Mouse (Mus musculus): ENCODE measurements around the gene Socs7. TPM values are rescaled to one million over a fixed set of nuclear protein-coding genes. Genes with fewer than 3 reads are reported as not detected.
A peak's percentile ranks its signal among the peaks of the same experiment; 100 is the strongest.

The Socs7 gene
- polyA plus RNA-seq, 1 experiment from 2014 or later = 3.8 TPM

GRCm38 (mm10) chr11:97368501-97368900, 6.2 kb downstream of the Socs7 start:
- 89% methylated on average over 5 of the region's 5 CpGs for WGBS
- peaks cover 11% of the 10 kb centered on the region for H3K36me3 ChIP-seq

GRCm38 (mm10) chr11:97370329-97371091, 8.2 kb downstream of the Socs7 start:
- H3K36me3 ChIP-seq = peaks cover 27% of the 10 kb centered on the region
- H3K27ac ChIP-seq = no peak overlapping the region
- peaks cover under 1% of the 10 kb centered on the region for H3K4me1 ChIP-seq
- H3K9me3 ChIP-seq (replicated peaks) = no peaks in the 10 kb centered on the region
- no peaks in the 10 kb centered on the region for H3K27me3 ChIP-seq
- WGBS = 56% methylated on average over 7 of the region's 7 CpGs
- no peak for ATAC-seq (replicated peaks; ENCODE audit: low FRiP score)
- H3K9ac ChIP-seq = no peak overlapping the region
- H3K4me3 ChIP-seq (replicated peaks) = no peak overlapping the region
- no peak overlapping the region for H3K4me2 ChIP-seq

More at GRCm38 (mm10) chr11:97368501-97368900, 6.2 kb downstream of the Socs7 start:
- Histone ChIP-seq H3K4me3 (replicated peaks) (no peak overlapping the region), H3K27ac (no peak overlapping the region), H3K27me3 (no peaks in the 10 kb centered on the region), H3K9me3 (replicated peaks) (no peaks in the 10 kb centered on the region), H3K4me1 (peaks cover 21% of the 10 kb centered on the region), H3K9ac (no peak overlapping the region), H3K4me2 (no peak overlapping the region)
- ATAC-seq (replicated peaks; ENCODE audit: low FRiP score) = no peak

DNA sequence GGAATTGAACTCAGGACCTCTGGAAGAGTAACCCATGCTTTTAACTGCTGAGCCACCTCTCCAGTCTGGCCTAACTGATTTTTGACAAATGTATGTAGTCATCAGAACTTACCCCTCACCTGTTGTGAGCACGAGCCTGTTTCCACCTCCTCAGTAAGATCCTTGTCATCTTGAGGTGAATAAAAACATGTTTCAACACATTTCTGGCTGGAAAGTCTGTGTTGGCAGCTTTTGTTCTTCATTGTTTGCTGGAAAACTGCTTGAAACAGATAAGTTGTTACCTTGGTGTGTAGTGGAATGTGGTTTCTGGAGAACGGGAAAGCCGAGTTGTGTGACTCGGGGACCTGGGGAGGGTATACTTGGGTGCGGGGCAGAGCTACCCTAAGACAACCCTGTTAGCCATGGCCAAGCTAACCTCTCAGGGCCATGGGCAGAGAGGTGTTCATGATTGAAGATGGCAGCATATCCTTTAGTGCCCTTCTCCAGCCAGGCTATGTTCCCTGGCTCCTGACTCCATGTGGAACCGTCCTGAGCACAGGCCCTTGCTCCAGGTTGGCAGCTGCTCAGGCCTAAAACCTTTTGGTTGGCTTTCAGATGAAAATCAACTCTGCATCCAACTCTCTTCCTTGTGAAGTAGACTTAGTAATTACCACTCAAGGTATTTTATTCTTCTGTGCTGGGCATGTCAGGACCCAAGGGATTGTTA, 10.0 kb downstream of the Socs7 start:
- Histone ChIP-seq H3K4me2 (no peak overlapping the region), H3K4me3 (replicated peaks) (no peak overlapping the region), H3K4me1 (no peaks in the 10 kb centered on the region), H3K36me3 (peaks cover 43% of the 10 kb centered on the region), H3K27me3 (no peaks in the 10 kb centered on the region), H3K9ac (no peak overlapping the region), H3K9me3 (replicated peaks) (no peaks in the 10 kb centered on the region), H3K27ac (no peak overlapping the region)
- WGBS = 89% methylated on average over 6 of the region's 6 CpGs
- ATAC-seq (replicated peaks; ENCODE audit: low FRiP score) = no peak

DNA sequence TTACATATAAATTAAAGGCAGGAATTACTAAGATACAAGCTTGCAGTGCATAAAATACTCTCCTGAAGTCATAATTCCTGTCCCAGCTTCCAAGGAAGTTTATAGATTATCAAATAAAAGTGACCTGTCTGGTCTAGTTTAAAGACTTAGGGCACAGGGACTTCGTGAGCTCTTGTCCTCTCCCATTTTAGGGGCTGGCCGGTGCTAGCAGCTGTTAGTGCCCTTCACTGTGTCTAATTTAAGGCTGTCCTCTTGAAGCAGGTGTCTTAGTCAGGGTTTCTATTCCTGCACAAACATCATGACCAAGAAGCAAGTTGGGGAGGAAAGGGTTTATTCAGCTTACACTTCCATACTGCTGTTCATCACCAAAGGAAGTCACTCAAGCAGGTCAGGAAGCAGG, 11.1 kb downstream of the Socs7 start:
- H3K9me3 ChIP-seq (replicated peaks) = no peaks in the 10 kb centered on the region
- ATAC-seq (replicated peaks; ENCODE audit: low FRiP score) = no peak
- H3K9ac ChIP-seq = no peak overlapping the region
- no peaks in the 10 kb centered on the region for H3K4me1 ChIP-seq
- H3K4me3 ChIP-seq (replicated peaks) = no peak overlapping the region
- no peak overlapping the region for H3K4me2 ChIP-seq
- H3K27ac ChIP-seq = no peak overlapping the region
- peaks cover 49% of the 10 kb centered on the region for H3K36me3 ChIP-seq
- 75% methylated on average over 2 of the region's 2 CpGs for WGBS
- H3K27me3 ChIP-seq = no peaks in the 10 kb centered on the region

DNA sequence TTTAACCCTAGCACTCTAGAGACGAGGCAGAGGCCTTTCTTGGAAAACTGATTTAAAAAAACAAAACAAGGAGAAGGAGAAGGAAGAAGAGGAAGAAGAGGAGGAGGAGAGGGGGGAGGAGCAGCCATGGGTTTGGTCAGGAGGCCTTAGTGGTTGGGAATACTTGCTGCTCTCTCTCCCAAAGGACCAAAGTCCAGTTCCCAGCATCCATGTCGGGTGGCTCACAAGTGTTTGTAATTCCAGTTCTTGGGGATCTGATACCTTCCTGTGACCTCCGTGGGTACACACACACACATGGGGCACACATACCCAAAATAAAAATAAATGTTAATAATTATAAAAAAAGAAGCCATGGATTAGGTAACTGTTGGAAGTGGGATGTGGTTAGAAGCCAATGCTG, 17.7 kb downstream of the Socs7 start:
- H3K27ac ChIP-seq = no peak overlapping the region
- H3K36me3 ChIP-seq = peaks cover 86% of the 10 kb centered on the region
- no peak overlapping the region for H3K4me2 ChIP-seq
- no peak overlapping the region for H3K4me3 ChIP-seq (replicated peaks)
- no peak for ATAC-seq (replicated peaks; ENCODE audit: low FRiP score)
- no peak overlapping the region for H3K9ac ChIP-seq
- WGBS = 79% methylated on average over 3 of the region's 3 CpGs
- no peaks in the 10 kb centered on the region for H3K4me1 ChIP-seq
- no peaks in the 10 kb centered on the region for H3K27me3 ChIP-seq
- no peaks in the 10 kb centered on the region for H3K9me3 ChIP-seq (replicated peaks)

DNA sequence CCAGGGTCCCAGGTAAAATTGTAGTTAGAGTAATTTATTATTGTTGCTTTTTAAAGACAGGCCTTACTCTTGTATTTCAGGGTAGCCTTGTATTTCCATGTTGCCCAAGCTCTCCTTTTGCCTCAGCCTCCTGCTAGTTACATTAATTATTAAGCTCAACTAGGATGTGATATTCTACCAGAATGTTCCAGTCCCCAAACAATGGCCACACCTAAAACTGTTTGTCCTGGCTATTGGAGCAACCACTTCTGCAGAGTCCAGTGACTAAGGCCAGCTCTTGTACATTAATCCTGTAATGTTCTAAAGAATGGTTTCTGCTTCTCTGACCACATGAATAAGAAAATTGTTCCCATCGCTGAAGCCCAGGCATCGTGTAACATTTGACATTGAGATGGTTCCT, 20.7 kb downstream of the Socs7 start:
- WGBS = 86% methylated on average over 2 of the region's 2 CpGs
- Histone ChIP-seq H3K9ac (no peak overlapping the region), H3K9me3 (replicated peaks) (no peaks in the 10 kb centered on the region), H3K4me2 (no peak overlapping the region), H3K27ac (peak overlapping the region; percentile 45; the same call in 1 of the 2 replicates), H3K4me3 (replicated peaks) (no peak overlapping the region), H3K36me3 (peaks cover 84% of the 10 kb centered on the region), H3K27me3 (no peaks in the 10 kb centered on the region), H3K4me1 (no peaks in the 10 kb centered on the region)
- ATAC-seq (replicated peaks; ENCODE audit: low FRiP score) = no peak

DNA sequence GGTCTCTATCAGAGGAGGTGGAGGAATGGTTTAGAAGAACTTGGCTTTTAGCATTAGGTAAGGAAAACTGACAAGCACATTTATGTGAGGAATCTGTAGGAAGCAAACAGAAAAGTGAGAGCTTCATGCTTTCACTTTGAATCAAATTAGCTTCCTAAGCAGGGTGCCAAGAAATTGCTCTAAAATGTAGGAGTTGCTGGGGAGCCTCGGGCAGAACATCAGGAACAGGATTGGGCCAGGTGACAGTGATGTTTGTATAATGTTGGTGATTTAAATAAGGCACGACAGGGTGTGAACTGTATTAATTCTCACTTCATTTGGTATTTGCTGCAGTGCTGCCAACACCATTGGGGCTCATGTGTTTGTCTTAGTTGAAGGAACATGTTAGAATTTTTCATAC, 21.4 kb downstream of the Socs7 start:
- Histone ChIP-seq H3K4me2 (no peak overlapping the region), H3K4me3 (replicated peaks) (no peak overlapping the region), H3K9ac (no peak overlapping the region), H3K4me1 (no peaks in the 10 kb centered on the region), H3K9me3 (replicated peaks) (no peaks in the 10 kb centered on the region), H3K27me3 (no peaks in the 10 kb centered on the region), H3K27ac (peak overlapping the region; percentile 45; the same call in 1 of the 2 replicates), H3K36me3 (peaks cover 81% of the 10 kb centered on the region)
- ATAC-seq (replicated peaks; ENCODE audit: low FRiP score) = no peak
- WGBS = 77% methylated on average over 2 of the region's 2 CpGs

DNA sequence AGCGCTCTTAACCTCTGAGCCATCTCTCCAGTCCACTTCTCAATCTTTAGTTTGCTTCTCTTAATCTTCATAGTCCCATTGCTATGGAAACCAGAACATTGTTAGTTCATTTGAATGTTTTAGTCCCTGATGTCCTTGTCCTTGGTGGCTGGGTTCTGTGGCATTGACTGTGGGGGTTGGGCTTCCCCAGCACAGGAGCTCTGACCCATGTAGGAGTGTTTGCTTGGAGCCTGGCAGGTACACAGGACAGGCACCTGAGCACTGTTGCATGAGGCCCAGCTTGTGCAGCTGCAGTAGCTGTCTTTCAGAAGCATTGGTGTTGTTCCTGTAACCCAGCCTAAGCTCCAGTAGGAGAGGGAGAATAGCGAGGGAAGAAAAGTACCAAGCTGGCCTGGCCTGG, 25.5 kb downstream of the Socs7 start:
- H3K4me2 ChIP-seq = no peak overlapping the region
- H3K36me3 ChIP-seq = peaks cover 86% of the 10 kb centered on the region
- H3K27ac ChIP-seq = no peak overlapping the region
- WGBS = 89% methylated on average over 2 of the region's 2 CpGs
- no peaks in the 10 kb centered on the region for H3K27me3 ChIP-seq
- H3K9me3 ChIP-seq (replicated peaks) = no peaks in the 10 kb centered on the region
- H3K4me1 ChIP-seq = peaks cover 6% of the 10 kb centered on the region; the same call in 1 of the 2 replicates
- no peak overlapping the region for H3K9ac ChIP-seq
- no peak overlapping the region for H3K4me3 ChIP-seq (replicated peaks)
- ATAC-seq (replicated peaks; ENCODE audit: low FRiP score) = no peak

- Histone ChIP-seq H3K27me3 (no peaks in the 10 kb centered on the region), H3K27ac (no peak overlapping the region), H3K4me2 (no peak overlapping the region), H3K4me1 (peaks cover 17% of the 10 kb centered on the region), H3K9me3 (replicated peaks) (no peaks in the 10 kb centered on the region), H3K4me3 (replicated peaks) (no peak overlapping the region), H3K9ac (no peak overlapping the region), H3K36me3 (peaks cover 86% of the 10 kb centered on the region)
- WGBS = 84% methylated on average over 8 of the region's 8 CpGs
- no peak for ATAC-seq (replicated peaks; ENCODE audit: low FRiP score)
Observed at GRCm38 (mm10) chr11:97389127-97389526, 26.8 kb downstream of the Socs7 start.

DNA sequence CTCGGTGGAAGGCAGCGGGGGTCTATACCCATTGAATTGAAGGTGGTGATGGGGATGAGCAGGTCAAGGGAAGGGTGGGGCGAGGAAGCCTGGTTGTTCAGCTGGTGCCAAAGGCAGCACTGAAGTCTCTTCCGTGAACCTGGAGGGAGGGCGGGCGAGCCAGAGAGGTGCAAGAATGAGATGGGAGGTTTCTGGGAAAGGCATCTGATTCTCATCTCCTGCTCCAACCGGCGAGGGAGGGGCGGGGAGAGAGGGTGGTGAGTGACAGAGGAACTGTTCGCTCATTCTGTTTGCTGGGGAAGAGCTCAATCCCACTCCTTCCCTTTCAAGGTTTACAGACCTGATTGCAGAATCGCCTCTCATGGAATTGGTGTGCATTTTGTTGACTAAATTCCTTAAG, 31.3 kb downstream of the Socs7 start:
- WGBS = 67% methylated on average over 11 of the region's 11 CpGs
- H3K36me3 ChIP-seq = peaks cover 76% of the 10 kb centered on the region

GRCm38 (mm10) chr11:97394146-97394545, 31.8 kb downstream of the Socs7 start:
- 0 out of 2 replicates have a peak, but pooled peaks have one; percentile 27 for ATAC-seq (replicated peaks; ENCODE audit: low FRiP score)

More for the DNA sequence above, 31.3 kb downstream of the Socs7 start:
- Histone ChIP-seq H3K4me2 (no peak overlapping the region), H3K27me3 (no peaks in the 10 kb centered on the region), H3K27ac (0 out of 2 replicates have a peak overlapping the region, but pooled peaks have one; percentile 23), H3K4me1 (peaks cover 29% of the 10 kb centered on the region), H3K4me3 (replicated peaks) (no peak overlapping the region), H3K9ac (no peak overlapping the region), H3K9me3 (replicated peaks) (no peaks in the 10 kb centered on the region)
- no peak for ATAC-seq (replicated peaks; ENCODE audit: low FRiP score)

DNA sequence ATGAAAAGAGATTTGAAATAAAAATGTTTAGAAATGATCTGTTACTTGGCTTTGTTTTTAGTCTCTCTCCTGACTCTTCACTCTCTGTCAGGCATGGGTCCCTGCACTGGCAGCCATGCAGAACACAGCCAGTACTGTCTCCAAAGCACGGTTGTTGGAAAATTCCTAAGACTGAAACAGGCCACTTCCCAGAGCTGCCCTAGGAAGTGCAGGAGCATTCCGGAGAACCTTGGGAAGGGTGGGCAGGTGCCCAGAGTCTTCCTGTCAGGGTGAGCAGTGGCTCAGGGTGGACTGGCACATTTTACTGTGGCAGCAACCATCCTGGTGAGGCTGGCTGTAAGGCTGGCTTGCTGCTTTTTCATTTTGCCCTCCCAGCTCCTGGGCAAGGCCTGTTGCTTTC, 36.2 kb downstream of the Socs7 start:
- H3K4me1 ChIP-seq = peaks cover 31% of the 10 kb centered on the region
- H3K9me3 ChIP-seq (replicated peaks) = no peaks in the 10 kb centered on the region
- H3K36me3 ChIP-seq = peaks cover 31% of the 10 kb centered on the region
- no peak for ATAC-seq (replicated peaks; ENCODE audit: low FRiP score)
- no peak overlapping the region for H3K4me3 ChIP-seq (replicated peaks)
- WGBS = 44% methylated on average over 2 of the region's 2 CpGs
- 0 out of 2 replicates have a peak overlapping the region, but pooled peaks have one; percentile 18 for H3K27ac ChIP-seq
- no peak overlapping the region for H3K4me2 ChIP-seq
- H3K9ac ChIP-seq = no peak overlapping the region
- 0 out of 2 replicates have a peak, but pooled peaks cover 6% of the 10 kb centered on the region for H3K27me3 ChIP-seq

More at GRCm38 (mm10) chr11:97394146-97394545, 31.8 kb downstream of the Socs7 start:
- H3K27me3 ChIP-seq = no peaks in the 10 kb centered on the region
- H3K4me3 ChIP-seq (replicated peaks) = no peak overlapping the region
- no peak overlapping the region for H3K4me2 ChIP-seq
- H3K4me1 ChIP-seq = peaks cover 30% of the 10 kb centered on the region
- H3K36me3 ChIP-seq = peaks cover 71% of the 10 kb centered on the region
- 63% methylated on average over 11 of the region's 11 CpGs for WGBS
- 0 out of 2 replicates have a peak overlapping the region, but pooled peaks have one; percentile 23 for H3K27ac ChIP-seq
- H3K9ac ChIP-seq = no peak overlapping the region
- H3K9me3 ChIP-seq (replicated peaks) = no peaks in the 10 kb centered on the region
